In genomic region chr2:75054474-75055186, GRCm38 (mm10) we compare ENCODE assay signal across 7 mouse cellular contexts.
DNase-seq lines count a peak whose midpoint lies in the region; ATAC-seq and TF ChIP-seq lines count a peak whose summit lies in the region.

No protein-coding gene starts in this region.

- TF ChIP-seq RAD21 in CH12.LX (IDR thresholded peaks at IDR 0.05; ENCODE audit: low read depth, low read length) = no peak

- no peak for TF ChIP-seq CTCF in CH12.LX (conservative IDR thresholded peaks at IDR 0.05 in 1 of 2, IDR thresholded peaks at IDR 0.05 in 1 of 2; ENCODE audit: low read depth in 2 of 2, low read length in 2 of 2)

- in situ Hi-C loops in CH12.LX (cut with MboI; ENCODE audit: low pct_ligation_motif_present, low pct_unique_long_range_greater_than_20kb, low sequenced_read_pairs) = loop anchor here (10.0 kb wide), 1 partner anchor 330 kb away; the partner anchor contains the start of gene Gm28230

- dilution Hi-C loops in CH12.LX (cut with MboI; ENCODE audit: extremely low pct_ligation_motif_present, extremely low pct_unique_long_range_greater_than_20kb, low sequenced_read_pairs) = no loop called here

- peak overlapping the region in 1 of 3 experiments; percentile 27 for H3K4me3 ChIP-seq in CH12.LX (replicated peaks in 1 of 3; ENCODE audit: low read depth in 2 of 3, low read length in 2 of 3, poor library complexity in 1 of 3)
- peak overlapping the region; percentile 35 for H3K4me3 ChIP-seq in forebrain, embryonic 12.5 days (replicated peaks)
- H3K4me3 ChIP-seq in hindbrain, embryonic 13.5 days = peak overlapping the region; percentile 37
- peak overlapping the region; percentile 32 for H3K4me3 ChIP-seq in limb, embryonic 14.5 days (replicated peaks; ENCODE audit: low read length)

- no peaks in the 10 kb centered on the region for H3K79me2 ChIP-seq in CH12.LX (replicated peaks; ENCODE audit: control insufficient read depth, extremely low read depth, insufficient read depth, poor library complexity, severe bottlenecking)

- DNase-seq in CD4-positive, CD25-positive, alpha-beta regulatory T cell, adult 2 months (ENCODE audit: low read depth, low spot score) = peak; percentile 58
- peak; percentile 10 for DNase-seq in CH12.LX (ENCODE audit: extremely low read depth)
- peak; percentile 31 for DNase-seq in limb, embryonic 14.5 days (ENCODE audit: low spot score)
- DNase-seq in neural tube, embryonic 10.5 days (ENCODE audit: extremely low spot score, low spot score) = peak; percentile 67
- DNase-seq in urinary bladder, postnatal 10 days (ENCODE audit: low spot score) = no peak

- no peak for TF ChIP-seq EP300 in CH12.LX (IDR thresholded peaks at IDR 0.05; ENCODE audit: low read length)

- peak overlapping the region; percentile 77 for H3K4me2 ChIP-seq in CH12.LX (ENCODE audit: insufficient read depth, low read depth, poor library complexity, severe bottlenecking)
- peak overlapping the region; percentile 63 for H3K4me2 ChIP-seq in forebrain, embryonic 12.5 days
- H3K4me2 ChIP-seq in hindbrain, embryonic 13.5 days = peak overlapping the region; percentile 63
- peak overlapping the region; percentile 65 for H3K4me2 ChIP-seq in limb, embryonic 14.5 days (replicated peaks; ENCODE audit: low read depth, low read length, severe bottlenecking)

- ATAC-seq in forebrain, embryonic 12.5 days (ENCODE audit: low FRiP score) = peak; percentile 74
- peak; percentile 89 for ATAC-seq in hindbrain, embryonic 13.5 days (ENCODE audit: low FRiP score)
- 0 out of 2 replicates have a peak, but pooled peaks have one; percentile 55 for ATAC-seq in limb, embryonic 14.5 days (ENCODE audit: low FRiP score, low read depth)

- H3K27ac ChIP-seq in CH12.LX (ENCODE audit: insufficient read depth, low read depth) = no peak overlapping the region
- no peak overlapping the region for H3K27ac ChIP-seq in forebrain, embryonic 12.5 days
- peak overlapping the region; percentile 74 for H3K27ac ChIP-seq in hindbrain, embryonic 13.5 days
- H3K27ac ChIP-seq in limb, embryonic 14.5 days (replicated peaks; ENCODE audit: low read depth, low read length) = no peak overlapping the region

- peaks cover 2% of the 10 kb centered on the region for H3K27me3 ChIP-seq in CH12.LX (replicated peaks)
- H3K27me3 ChIP-seq in forebrain, embryonic 12.5 days = peaks cover 19% of the 10 kb centered on the region
- peaks cover 4% of the 10 kb centered on the region; the same call in 1 of the 2 replicates for H3K27me3 ChIP-seq in hindbrain, embryonic 13.5 days
- peaks cover 32% of the 10 kb centered on the region for H3K27me3 ChIP-seq in limb, embryonic 14.5 days (ENCODE audit: control insufficient read depth, insufficient read depth, low read length)

- H3K4me1 ChIP-seq in CH12.LX (ENCODE audit: control insufficient read depth in 1 of 2, insufficient read depth in 2 of 2) = peaks cover 4 to 5% of the 10 kb centered on the region in 2 experiments
- H3K4me1 ChIP-seq in forebrain, embryonic 12.5 days = peaks cover 4% of the 10 kb centered on the region
- H3K4me1 ChIP-seq in hindbrain, embryonic 13.5 days (replicated peaks) = peaks cover 8% of the 10 kb centered on the region
- H3K4me1 ChIP-seq in limb, embryonic 14.5 days (ENCODE audit: control insufficient read depth, insufficient read depth, low read length) = peaks cover 7% of the 10 kb centered on the region; the same call in 1 of the 2 replicates

- WGBS in forebrain, embryonic 12.5 days = 22% methylated on average over 14 of the region's 14 CpGs
- 17% methylated on average over 14 of the region's 14 CpGs for WGBS in hindbrain, embryonic 13.5 days
- WGBS in limb, embryonic 14.5 days = 21% methylated on average over 14 of the region's 14 CpGs

- no peak for TF ChIP-seq POLR2A in CH12.LX (IDR thresholded peaks at IDR 0.05; ENCODE audit: low read depth, low read length)
- no peak for TF ChIP-seq POLR2A in limb, embryonic 14.5 days (IDR thresholded peaks at IDR 0.05; ENCODE audit: borderline replicate concordance, extremely low read depth, insufficient read depth, insufficient read length)

- H3K36me3 ChIP-seq in CH12.LX (replicated peaks in 1 of 2; ENCODE audit: control insufficient read depth in 1 of 2, insufficient read depth in 1 of 2, low read length in 1 of 2) = no peaks in the 10 kb centered on the region
- no peaks in the 10 kb centered on the region for H3K36me3 ChIP-seq in forebrain, embryonic 12.5 days (replicated peaks)
- no peaks in the 10 kb centered on the region for H3K36me3 ChIP-seq in hindbrain, embryonic 13.5 days
- no peaks in the 10 kb centered on the region for H3K36me3 ChIP-seq in limb, embryonic 14.5 days (ENCODE audit: control insufficient read depth, insufficient read depth, low read length)

- H3K9me3 ChIP-seq in CH12.LX (replicated peaks; ENCODE audit: low read length) = no peaks in the 10 kb centered on the region
- no peaks in the 10 kb centered on the region for H3K9me3 ChIP-seq in forebrain, embryonic 12.5 days
- no peaks in the 10 kb centered on the region for H3K9me3 ChIP-seq in hindbrain, embryonic 13.5 days
- H3K9me3 ChIP-seq in limb, embryonic 14.5 days (ENCODE audit: control insufficient read depth, low read length) = no peaks in the 10 kb centered on the region

- no peak overlapping the region; the same call in 1 of the 2 replicates for H3K9ac ChIP-seq in CH12.LX (ENCODE audit: insufficient read depth, low read depth)
- peak overlapping the region; percentile 59; the same call in 1 of the 2 replicates for H3K9ac ChIP-seq in forebrain, embryonic 12.5 days
- peak overlapping the region; percentile 68 for H3K9ac ChIP-seq in hindbrain, embryonic 13.5 days
- peak overlapping the region; percentile 41 for H3K9ac ChIP-seq in limb, embryonic 14.5 days (ENCODE audit: low read depth, low read length, severe bottlenecking)

TF ChIP-seq in CH12.LX, 34 proteins besides CTCF, POLR2A, EP300 and RAD21:
- TF ChIP-seq MEF2A (IDR thresholded peaks at IDR 0.05; ENCODE audit: borderline replicate concordance, low read depth, low read length) = no peak
- TF ChIP-seq USF1 (IDR thresholded peaks at IDR 0.05; ENCODE audit: low read depth, low read length) = no peak
- TF ChIP-seq UBTF (IDR thresholded peaks at IDR 0.05; ENCODE audit: low read depth, low read length) = no peak
- TF ChIP-seq RCOR1 (conservative IDR thresholded peaks at IDR 0.05; ENCODE audit: low read depth, low read length) = no peak
